Mouse (Mus musculus) liver, embryonic 13.5 days (tissue): ENCODE data around the gene Lypd8. TPM values are rescaled to one million over a fixed set of nuclear protein-coding genes. Genes with fewer than 3 reads are reported as not detected.

Source experiments
- ATAC-seq: fragments of 200-750 bp; cut with Nextera tagmentation; 2 replicates; pipeline ENCODE4 v1.8.0; 2017; ENCODE audit warnings: low read depth, mild to moderate bottlenecking, moderate number of reproducible peaks, moderate library complexity
- DNase-seq: peaks from one replicate; pipeline ENCODE4 v3.0.0; 2022
- H3K27ac ChIP-seq: fragments of 300-500 bp; sonication (generic); 2 replicates; pipeline ENCODE4 v1.5.1; 2015; ENCODE audit warnings: moderate library complexity, mild to moderate bottlenecking, inconsistent platforms
- H3K27me3 ChIP-seq: fragments of 300-500 bp; sonication (generic); 2 replicates; pipeline ENCODE4 v1.6.1; 2015; ENCODE audit warnings: mild to moderate bottlenecking, inconsistent platforms
- H3K36me3 ChIP-seq: fragments of 300-500 bp; sonication (generic); 2 replicates; pipeline ENCODE4 v1.6.1; 2015; ENCODE audit warnings: mild to moderate bottlenecking, inconsistent platforms
- H3K4me1 ChIP-seq: fragments of 300-500 bp; sonication (generic); replicated peaks from 2 replicates; pipeline ENCODE4 v1.6.1; 2015; ENCODE audit warnings: inconsistent platforms
- H3K4me2 ChIP-seq: fragments of 300-500 bp; sonication (generic); 2 replicates; pipeline ENCODE4 v1.6.1; 2015; ENCODE audit warnings: inconsistent platforms, mild to moderate bottlenecking, moderate library complexity
- H3K4me3 ChIP-seq: fragments of 300-500 bp; sonication (generic); replicated peaks from 2 replicates; pipeline ENCODE4 v1.5.1; 2015; ENCODE audit warnings: mild to moderate bottlenecking, inconsistent platforms
- H3K9ac ChIP-seq: fragments of 300-500 bp; sonication (generic); 2 replicates; pipeline ENCODE4 v1.6.1; 2015; ENCODE audit warnings: mild to moderate bottlenecking, inconsistent platforms
- H3K9me3 ChIP-seq: fragments of 300-500 bp; sonication (generic); replicated peaks from 2 replicates; pipeline ENCODE4 v1.6.1; 2016; ENCODE audit warnings: inconsistent platforms
- WGBS: fragments of 180-500 bp; shearing (Covaris S2); methylation state at CpG from one replicate; pipeline ENCODE4 v1.1.7; 2015; ENCODE audit not compliant: insufficient replicate concordance; 5-methylcytosine and 5-hydroxymethylcytosine counted together
- polyA plus RNA-seq: library from polyadenylated mRNA; unstranded; fragments of >200 nt; fragmentation: Nextera tagmentation; extraction: Ambion mirVana; gene quantifications from 2 replicates; pipeline ENCODE4 v1.2.1, GENCODE M21; 2015

Gene Lypd8
- polyA plus RNA-seq, 1 experiment from 2014 or later: not detected

GRCm38 (mm10) chr11:58399985-58400645 lies 21.3 kb downstream of the Lypd8 start:
- Histone ChIP-seq H3K9ac (no peak overlapping the region), H3K27me3 (no peaks in the 10 kb centered on the region), H3K4me2 (no peak overlapping the region), H3K36me3 (no peaks in the 10 kb centered on the region), H3K27ac (no peak overlapping the region), H3K4me1 (0 out of 2 replicates have a peak, but pooled peaks cover 3% of the 10 kb centered on the region), H3K4me3 (no peak overlapping the region), H3K9me3 (no peaks in the 10 kb centered on the region)
- ATAC-seq (no peak), DNase-seq (no peak)
- 49% methylated on average over 6 of the region's 6 CpGs for WGBS

DNA sequence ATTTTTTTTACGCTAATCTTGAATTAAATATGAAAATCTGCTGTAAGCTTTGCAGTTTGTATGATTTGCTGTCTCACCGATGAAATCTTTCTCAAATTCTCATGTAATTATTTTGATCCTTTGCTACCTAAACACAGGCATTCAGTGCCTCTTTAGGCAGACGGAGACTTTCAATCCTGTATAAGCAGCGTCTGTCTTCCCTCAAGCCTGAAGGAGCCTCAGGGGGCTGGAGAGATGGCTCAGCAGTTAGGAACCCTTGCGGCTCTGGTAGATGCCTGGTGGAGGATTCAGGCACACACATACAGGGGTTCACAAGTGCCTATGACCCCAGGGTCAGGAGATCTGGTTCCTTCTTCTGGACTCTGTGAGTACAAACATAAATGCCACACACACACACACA lies 21.8 kb downstream of the Lypd8 start:
- Histone ChIP-seq H3K36me3 (no peaks in the 10 kb centered on the region), H3K4me1 (0 out of 2 replicates have a peak, but pooled peaks cover 3% of the 10 kb centered on the region), H3K9ac (no peak overlapping the region), H3K27me3 (no peaks in the 10 kb centered on the region), H3K9me3 (no peaks in the 10 kb centered on the region), H3K4me2 (no peak overlapping the region), H3K4me3 (no peak overlapping the region), H3K27ac (no peak overlapping the region)
- WGBS: 61% methylated on average over 5 of the region's 5 CpGs
- ATAC-seq (no peak), DNase-seq (no peak)

DNA sequence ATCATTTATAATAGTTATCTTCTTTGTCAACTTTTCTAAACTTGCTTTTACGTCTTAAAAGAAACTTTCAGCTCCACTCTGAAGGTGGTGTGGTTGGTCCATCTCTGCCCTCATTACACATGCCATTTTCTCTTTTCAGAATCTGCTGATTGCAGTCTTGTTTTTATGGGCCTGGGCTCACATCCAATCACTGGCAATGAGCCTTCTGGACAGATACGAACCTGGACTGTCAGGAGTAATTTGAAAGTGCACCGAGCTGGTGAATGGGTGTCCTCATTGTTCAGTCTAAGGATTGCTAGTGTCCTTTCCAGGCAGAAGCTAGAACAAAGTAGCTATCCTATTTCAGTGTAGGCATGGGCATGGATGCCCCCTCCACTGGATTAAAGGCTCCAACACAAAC lies 29.2 kb downstream of the Lypd8 start:
- Histone ChIP-seq H3K4me2 (no peak overlapping the region), H3K27me3 (no peaks in the 10 kb centered on the region), H3K27ac (no peak overlapping the region), H3K9me3 (no peaks in the 10 kb centered on the region), H3K4me3 (no peak overlapping the region), H3K9ac (no peak overlapping the region), H3K4me1 (no peaks in the 10 kb centered on the region), H3K36me3 (no peaks in the 10 kb centered on the region)
- DNase-seq (no peak), ATAC-seq (no peak)
- WGBS: 66% methylated on average over 3 of the region's 3 CpGs

GRCm38 (mm10) chr11:58418336-58418735 lies 39.5 kb downstream of the Lypd8 start:
- Histone ChIP-seq H3K9ac (no peak overlapping the region), H3K4me1 (no peaks in the 10 kb centered on the region), H3K4me2 (no peak overlapping the region), H3K27ac (no peak overlapping the region), H3K27me3 (no peaks in the 10 kb centered on the region), H3K36me3 (no peaks in the 10 kb centered on the region), H3K4me3 (no peak overlapping the region), H3K9me3 (no peaks in the 10 kb centered on the region)
- ATAC-seq (no peak), DNase-seq (no peak)
- 63% methylated on average over 3 of the region's 3 CpGs for WGBS

DNA sequence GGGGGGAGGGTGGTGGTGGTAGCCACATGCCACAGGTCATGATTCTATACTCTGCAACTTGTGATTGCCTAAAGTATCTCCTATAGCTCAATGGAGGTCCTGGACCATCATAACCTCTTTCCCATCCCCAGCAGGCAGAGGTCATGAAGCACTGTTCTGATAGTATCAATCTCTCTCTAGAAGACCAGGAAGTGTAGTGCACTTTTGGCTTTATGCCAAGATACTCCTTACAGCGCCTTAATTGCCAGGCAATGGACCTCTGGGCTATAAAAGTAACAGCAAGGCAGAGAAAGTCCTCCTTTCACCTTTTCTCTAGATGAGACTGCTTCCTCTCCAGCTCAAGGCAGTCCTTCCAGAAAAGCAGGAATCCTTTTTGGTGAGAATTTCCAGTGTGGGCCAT lies 42.0 kb downstream of the Lypd8 start, which contains the start of gene 1810065E05Rik:
Gene 1810065E05Rik, plus strand, starts transcription at position 297 of the 400 bp plus-strand sequence.
- no peak for ATAC-seq
- Histone ChIP-seq H3K9ac (no peak within 1 kb of the TSS), H3K4me2 (no peak within 1 kb of the TSS), H3K9me3 (no peaks in the 10 kb centered on the region), H3K27ac (no peak within 1 kb of the TSS), H3K4me1 (no peaks in the 10 kb centered on the region), H3K27me3 (no peaks in the 10 kb centered on the region), H3K4me3 (no peak within 1 kb of the TSS), H3K36me3 (no peaks in the 10 kb centered on the region)
- 35% methylated on average over 1 of the region's 1 CpGs for WGBS
- no peak for DNase-seq

DNA sequence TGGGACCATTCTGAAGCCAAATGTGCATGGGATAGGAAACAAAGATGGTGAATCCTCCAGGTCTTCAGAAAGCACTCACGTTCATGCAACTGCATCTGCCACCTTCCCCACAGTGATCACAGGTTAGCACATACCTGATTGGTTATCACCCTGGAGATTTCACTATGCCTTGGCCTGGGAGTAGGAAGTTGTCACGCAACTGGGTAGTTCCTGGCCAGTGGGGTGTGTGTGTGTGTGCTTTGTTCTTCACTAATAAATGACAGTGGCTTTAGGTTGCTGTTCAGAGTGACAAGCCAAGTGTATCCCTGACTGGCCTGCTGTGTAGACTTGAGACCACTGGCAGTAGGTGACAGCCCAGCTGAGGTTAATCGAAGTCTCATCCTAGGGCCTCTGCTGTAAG lies 53.4 kb downstream of the Lypd8 start, which contains the start of gene Gm12253:
Gene Gm12253, plus strand, starts transcription at position 301 of the 400 bp plus-strand sequence.
- ATAC-seq (no peak), DNase-seq (no peak)
- Histone ChIP-seq H3K36me3 (no peaks in the 10 kb centered on the region), H3K4me2 (no peak within 1 kb of the TSS), H3K4me3 (no peak within 1 kb of the TSS), H3K27ac (no peak within 1 kb of the TSS), H3K9ac (no peak within 1 kb of the TSS), H3K27me3 (0 out of 2 replicates have a peak, but pooled peaks cover 3% of the 10 kb centered on the region), H3K9me3 (no peaks in the 10 kb centered on the region), H3K4me1 (no peaks in the 10 kb centered on the region)
- 61% methylated on average over 3 of the region's 3 CpGs for WGBS

DNA sequence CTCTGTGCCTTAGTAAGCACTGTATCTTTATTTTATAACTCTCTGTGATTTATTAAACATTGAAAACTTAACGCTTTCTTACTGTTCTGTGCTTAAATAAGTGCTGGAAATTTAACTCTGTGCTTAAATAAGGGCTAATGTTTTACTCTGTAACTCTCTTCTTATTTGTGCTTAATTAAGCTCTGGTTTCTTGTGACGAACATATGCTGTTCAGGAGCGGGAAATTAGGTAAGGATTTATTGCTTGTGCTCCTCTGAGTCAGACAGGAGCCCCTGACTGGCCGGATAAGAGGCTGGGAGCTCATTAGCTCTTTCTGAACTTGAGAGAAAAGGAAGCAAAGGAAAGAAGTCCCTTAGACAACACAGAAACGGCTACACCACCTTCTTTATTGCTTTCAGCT lies 59.0 kb downstream of the Lypd8 start:
- H3K27me3 ChIP-seq: no peaks in the 10 kb centered on the region
- 38% methylated on average over 5 of the region's 5 CpGs for WGBS
- H3K36me3 ChIP-seq: no peaks in the 10 kb centered on the region
- H3K4me2 ChIP-seq: no peak overlapping the region
- DNase-seq: no peak
- no peaks in the 10 kb centered on the region for H3K9me3 ChIP-seq
- no peaks in the 10 kb centered on the region for H3K4me1 ChIP-seq
- ATAC-seq: no peak
- H3K27ac ChIP-seq: no peak overlapping the region
- H3K4me3 ChIP-seq: no peak overlapping the region
- H3K9ac ChIP-seq: no peak overlapping the region

Other genes with a start within 250 kb of the Lypd8 start
- 15.5 and 16.0 TPM in 2 replicates for gene Gemin5, start 210.5 kb upstream of the Lypd8 start, polyA plus RNA-seq
- 134 and 138 TPM in 2 replicates for gene Mrpl22, start 207.4 kb upstream of the Lypd8 start, polyA plus RNA-seq
- gene Igtp, start 179.5 kb upstream of the Lypd8 start, polyA plus RNA-seq: 6.4 and 7.7 TPM in 2 replicates
- gene Irgm2, start 179.4 kb upstream of the Lypd8 start, polyA plus RNA-seq: 2.6 and 3.8 TPM in 2 replicates
- gene 4930438A08Rik, start 104.2 kb upstream of the Lypd8 start, polyA plus RNA-seq: 0.21 and 0.36 TPM in 2 replicates
- gene Zfp692, start 72.0 kb upstream of the Lypd8 start, polyA plus RNA-seq: 12.2 and 12.6 TPM in 2 replicates
- 40.5 and 47.7 TPM in 2 replicates for gene Zfp672, start 48.7 kb upstream of the Lypd8 start, polyA plus RNA-seq
- gene Sh3bp5l, start 48.3 kb upstream of the Lypd8 start, polyA plus RNA-seq: 17.9 and 19.7 TPM in 2 replicates
- gene 1810065E05Rik, start 42.1 kb downstream of the Lypd8 start, polyA plus RNA-seq: not detected in 2 replicates
- gene Gm12253, start 53.5 kb downstream of the Lypd8 start, polyA plus RNA-seq: not detected in 2 replicates
- gene Lypd9, start 73.9 kb downstream of the Lypd8 start, polyA plus RNA-seq: not detected in 2 replicates
- gene Olfr30, start 83.2 kb downstream of the Lypd8 start, polyA plus RNA-seq: not detected in 2 replicates
- gene Olfr332, start 113.5 kb downstream of the Lypd8 start, polyA plus RNA-seq: not detected in 2 replicates
- gene Olfr331, start 123.5 kb downstream of the Lypd8 start, polyA plus RNA-seq: not detected in 2 replicates
- not detected in 2 replicates for gene Olfr330, start 155.8 kb downstream of the Lypd8 start, polyA plus RNA-seq
- not detected in 2 replicates for gene Olfr329-ps, start 167.4 kb downstream of the Lypd8 start, polyA plus RNA-seq
- gene Olfr328, start 176.6 kb downstream of the Lypd8 start, polyA plus RNA-seq: not detected in 2 replicates
- not detected in 2 replicates for gene Olfr224, start 191.5 kb downstream of the Lypd8 start, polyA plus RNA-seq
- gene Olfr325, start 198.7 kb downstream of the Lypd8 start, polyA plus RNA-seq: not detected in 2 replicates
- not detected in 2 replicates for gene Olfr324, start 216.1 kb downstream of the Lypd8 start, polyA plus RNA-seq
- gene 2210407C18Rik, start 237.0 kb downstream of the Lypd8 start, polyA plus RNA-seq: not detected in 2 replicates